Mouse (Mus musculus) splenic B cell, adult 2 months (primary cell): ENCODE measurements around the gene Ugt1a9.

ENCODE experiments used
- DNase-seq: peaks from one replicate; pipeline ENCODE4 v3.0.0-alpha.2; 2011; ENCODE audit warnings: low read depth, low spot score
- H3K27me3 ChIP-seq: 2 replicates; pipeline ENCODE4 v1.6.1; 2012; ENCODE audit warnings: mild to moderate bottlenecking, low read length, moderate library complexity, mixed read lengths; ENCODE audit not compliant: control insufficient read depth, poor library complexity, insufficient read depth, severe bottlenecking
- H3K36me3 ChIP-seq: 2 replicates; pipeline ENCODE4 v1.6.1; 2012; ENCODE audit warnings: mild to moderate bottlenecking, low read length, moderate library complexity, mixed read lengths; ENCODE audit not compliant: control insufficient read depth, poor library complexity, insufficient read depth, severe bottlenecking

Ugt1a9 gene

GRCm38 (mm10) chr1:88192136-88192535, 121.5 kb downstream of the Ugt1a9 start:
- DNase-seq, result no peak
- no peaks in the 10 kb centered on the region for H3K36me3 ChIP-seq
- H3K27me3 ChIP-seq, result no peaks in the 10 kb centered on the region

DNA sequence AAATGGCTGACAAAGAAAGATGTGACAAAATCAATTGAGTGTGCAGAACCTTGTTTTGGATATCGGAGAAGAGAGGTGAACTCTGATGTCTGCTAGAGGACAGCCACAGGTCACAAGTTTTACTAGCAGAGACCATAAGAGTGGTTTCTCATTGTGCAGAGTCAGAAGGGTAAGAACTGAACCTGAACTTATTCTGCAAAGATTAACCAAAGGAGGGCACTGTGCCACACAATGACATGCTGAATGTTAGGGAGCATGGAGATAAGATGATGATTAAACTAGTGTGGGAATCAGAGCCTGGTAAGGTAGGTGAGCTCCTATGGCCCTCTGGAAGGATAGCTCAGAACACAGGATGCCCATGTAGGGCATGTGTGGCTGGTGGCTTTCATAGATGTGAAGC, 125.1 kb downstream of the Ugt1a9 start:
- Histone ChIP-seq H3K27me3 (no peaks in the 10 kb centered on the region), H3K36me3 (no peaks in the 10 kb centered on the region)
- DNase-seq, result no peak

GRCm38 (mm10) chr1:88197443-88197842, 126.8 kb downstream of the Ugt1a9 start:
- Histone ChIP-seq H3K36me3 (no peaks in the 10 kb centered on the region), H3K27me3 (no peaks in the 10 kb centered on the region)
- no peak for DNase-seq

- Histone ChIP-seq H3K36me3 (no peaks in the 10 kb centered on the region), H3K27me3 (no peaks in the 10 kb centered on the region)
- no peak for DNase-seq
These were observed 129.4 kb downstream of the Ugt1a9 start for GRCm38 (mm10) chr1:88199996-88200395.

GRCm38 (mm10) chr1:88200456-88200855, 129.9 kb downstream of the Ugt1a9 start, which contains the start of gene Ugt1a2:
Ugt1a2 (plus strand) TSS chr1:88200601.
- H3K36me3 ChIP-seq, result no peaks in the 10 kb centered on the region
- no peaks in the 10 kb centered on the region for H3K27me3 ChIP-seq
- DNase-seq, result no peak

GRCm38 (mm10) chr1:88205294-88205922, 134.8 kb downstream of the Ugt1a9 start, which contains the start of gene Dnajb3:
Dnajb3 (minus strand) TSS chr1:88205782.
- peak; percentile 38 for DNase-seq
- no peaks in the 10 kb centered on the region for H3K36me3 ChIP-seq
- H3K27me3 ChIP-seq, result no peaks in the 10 kb centered on the region

DNA sequence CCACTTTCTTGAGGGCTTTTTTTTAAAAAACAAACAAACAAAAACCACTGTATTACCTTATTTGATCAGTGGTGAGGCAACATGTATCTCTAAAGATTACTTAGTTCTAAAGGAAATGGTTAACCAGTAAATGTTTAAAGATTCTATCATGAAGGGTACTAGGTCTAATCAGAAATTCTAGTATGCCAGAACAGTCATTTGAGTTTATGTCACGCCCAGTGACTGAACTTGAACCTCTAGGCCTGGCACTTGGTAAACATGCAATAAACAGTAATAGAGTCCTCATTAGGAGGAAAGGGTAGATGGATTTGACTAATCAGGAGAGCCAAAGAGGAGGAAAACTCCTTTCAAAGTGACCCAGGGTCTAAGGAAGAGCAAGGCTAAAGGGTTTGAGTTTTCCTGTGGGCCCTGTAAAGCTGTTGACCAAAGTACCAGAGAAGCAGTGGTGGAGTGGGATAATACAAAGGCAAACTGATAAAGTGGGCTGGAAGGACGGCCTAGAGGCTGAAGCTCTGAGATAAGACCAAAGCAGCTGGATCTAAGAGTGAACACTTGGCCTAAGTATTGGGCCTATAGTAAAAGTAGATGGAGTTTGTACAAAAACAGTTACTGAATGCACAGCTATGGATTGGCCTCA, 136.4 kb downstream of the Ugt1a9 start:
- Histone ChIP-seq H3K36me3 (no peaks in the 10 kb centered on the region), H3K27me3 (no peaks in the 10 kb centered on the region)
- DNase-seq, result no peak

GRCm38 (mm10) chr1:88211812-88212211, 141.2 kb downstream of the Ugt1a9 start, which contains the start of gene Ugt1a1:
Ugt1a1 (plus strand) TSS chr1:88211959.
- DNase-seq, result peak; percentile 16
- Histone ChIP-seq H3K27me3 (no peaks in the 10 kb centered on the region), H3K36me3 (no peaks in the 10 kb centered on the region)

GRCm38 (mm10) chr1:88212341-88213045, 141.9 kb downstream of the Ugt1a9 start:
- no peaks in the 10 kb centered on the region for H3K27me3 ChIP-seq
- H3K36me3 ChIP-seq, result no peaks in the 10 kb centered on the region
- DNase-seq, result peak; percentile 18

GRCm38 (mm10) chr1:88213061-88213460, 142.5 kb downstream of the Ugt1a9 start:
- DNase-seq, result no peak
- Histone ChIP-seq H3K36me3 (no peaks in the 10 kb centered on the region), H3K27me3 (no peaks in the 10 kb centered on the region)

DNA sequence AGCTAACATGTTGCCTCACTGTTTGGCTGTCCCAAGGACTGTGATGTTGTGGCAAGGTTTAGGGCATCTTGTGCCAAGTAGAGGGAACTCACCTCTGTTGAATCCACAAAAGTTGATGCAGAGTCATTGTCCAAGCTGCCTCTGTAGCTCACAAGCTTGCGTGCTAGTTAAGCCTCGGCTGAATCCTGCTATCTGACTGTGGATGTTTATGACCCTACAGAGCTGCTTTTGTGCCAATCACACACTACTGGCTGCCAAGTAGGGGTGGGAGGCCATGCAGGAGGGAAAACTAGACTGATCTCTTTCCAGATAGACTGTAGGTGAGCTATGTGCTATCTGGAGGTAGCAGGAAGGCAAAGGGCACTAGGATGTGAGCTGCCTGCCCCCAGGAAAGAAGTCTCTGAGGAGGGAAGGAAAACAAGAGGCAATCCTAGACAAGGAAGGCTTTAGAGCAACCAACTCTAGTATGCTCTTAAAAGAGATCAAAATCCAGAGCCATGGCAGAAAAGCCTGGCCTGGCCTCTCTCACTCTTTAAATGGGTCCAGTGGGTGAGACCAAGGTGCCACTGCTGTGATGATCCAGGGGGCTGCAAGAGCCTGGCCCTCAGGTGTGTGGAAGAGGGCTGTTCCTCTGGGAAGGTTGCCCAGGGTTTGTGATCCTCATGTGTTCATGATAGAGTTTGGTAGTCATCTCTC, 143.3 kb downstream of the Ugt1a9 start:
- Histone ChIP-seq H3K27me3 (no peaks in the 10 kb centered on the region), H3K36me3 (no peaks in the 10 kb centered on the region)
- peak; percentile 22 for DNase-seq

DNA sequence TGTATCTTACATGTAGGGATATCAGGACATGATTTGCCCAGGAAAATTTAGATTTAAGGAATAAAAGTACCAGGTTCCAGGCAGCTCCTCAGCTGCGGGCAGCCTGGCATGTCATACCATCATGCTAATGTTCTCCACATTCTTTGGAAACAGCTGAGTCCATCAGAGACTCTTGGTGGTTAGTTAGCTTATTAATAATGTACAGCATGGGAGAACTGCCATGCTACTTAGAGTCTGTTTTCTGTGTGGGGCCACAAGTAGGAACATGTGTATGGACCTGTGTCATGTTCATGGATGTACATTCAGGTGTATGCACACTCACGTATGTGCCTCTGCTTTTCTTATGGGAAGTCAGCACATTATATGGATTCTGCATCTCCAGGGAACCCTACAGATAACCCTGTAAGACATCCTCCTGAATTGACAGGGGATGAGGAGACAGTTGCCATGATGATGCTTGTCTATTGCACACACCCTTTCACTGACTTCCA, 143.9 kb downstream of the Ugt1a9 start:
- no peaks in the 10 kb centered on the region for H3K36me3 ChIP-seq
- no peaks in the 10 kb centered on the region for H3K27me3 ChIP-seq
- peak; percentile 20 for DNase-seq

GRCm38 (mm10) chr1:88215466-88216380, 145.1 kb downstream of the Ugt1a9 start:
- Histone ChIP-seq H3K27me3 (no peaks in the 10 kb centered on the region), H3K36me3 (no peaks in the 10 kb centered on the region)
- DNase-seq, result peak; percentile 15

- no peaks in the 10 kb centered on the region for H3K27me3 ChIP-seq
- DNase-seq, result peak; percentile 10
- H3K36me3 ChIP-seq, result no peaks in the 10 kb centered on the region
These were observed 146.0 kb downstream of the Ugt1a9 start for GRCm38 (mm10) chr1:88216551-88216950.
